Mouse (Mus musculus) testis, postnatal 10 days (tissue): ENCODE data around the gene Brd3os.
A peak's percentile ranks its signal among the peaks of the same experiment; 100 is the strongest.

ENCODE experiments used
- DNase-seq: peaks from one replicate; pipeline ENCODE4 v3.0.0; 2021; ENCODE audit warnings: low spot score

The Brd3os gene

GRCm38 (mm10) chr2:27421293-27422068 is 20.6 kb upstream of the Brd3os start:
- DNase-seq = peak; percentile 79

- no peak for DNase-seq
Measured at GRCm38 (mm10) chr2:27423596-27423995, 18.5 kb upstream of the Brd3os start.

GRCm38 (mm10) chr2:27425161-27425611 is 16.9 kb upstream of the Brd3os start:
- DNase-seq = no peak

- peak; percentile 71 for DNase-seq
Measured at GRCm38 (mm10) chr2:27425751-27426405, 16.2 kb upstream of the Brd3os start.

- DNase-seq = no peak
Measured at GRCm38 (mm10) chr2:27426406-27426854, 15.7 kb upstream of the Brd3os start.

- peak; percentile 94 for DNase-seq
Measured at GRCm38 (mm10) chr2:27426855-27427457, 15.2 kb upstream of the Brd3os start, which contains the start of gene Vav2. Gene Vav2, minus strand, starts transcription at chr2:27427033.

GRCm38 (mm10) chr2:27428071-27428470 is 14.1 kb upstream of the Brd3os start:
- DNase-seq = peak; percentile 91

- no peak for DNase-seq
Measured at GRCm38 (mm10) chr2:27430621-27431020, 11.5 kb upstream of the Brd3os start.

- no peak for DNase-seq
Measured at GRCm38 (mm10) chr2:27432599-27432998, 9.5 kb upstream of the Brd3os start.

- no peak for DNase-seq
Measured at GRCm38 (mm10) chr2:27437876-27438275, 4.2 kb upstream of the Brd3os start.

GRCm38 (mm10) chr2:27438281-27438680 is 3.8 kb upstream of the Brd3os start:
- DNase-seq = no peak

GRCm38 (mm10) chr2:27442708-27443449 is 755 bp downstream of the Brd3os start:
- no peak for DNase-seq

- no peak for DNase-seq
Measured at GRCm38 (mm10) chr2:27443450-27443708, 1.3 kb downstream of the Brd3os start.

GRCm38 (mm10) chr2:27445910-27446309 is 3.8 kb downstream of the Brd3os start:
- no peak for DNase-seq

- DNase-seq = no peak
Measured at GRCm38 (mm10) chr2:27446812-27447211, 4.7 kb downstream of the Brd3os start.

- DNase-seq = no peak
Measured at GRCm38 (mm10) chr2:27447782-27448181, 5.7 kb downstream of the Brd3os start.

- no peak for DNase-seq
Measured at GRCm38 (mm10) chr2:27450226-27450625, 8.1 kb downstream of the Brd3os start.

- no peak for DNase-seq
Measured at GRCm38 (mm10) chr2:27459735-27460134, 17.6 kb downstream of the Brd3os start.

GRCm38 (mm10) chr2:27460163-27460562 is 18.0 kb downstream of the Brd3os start:
- DNase-seq = no peak

GRCm38 (mm10) chr2:27460651-27461050 is 18.5 kb downstream of the Brd3os start:
- DNase-seq = no peak

GRCm38 (mm10) chr2:27461881-27462660 is 19.9 kb downstream of the Brd3os start:
- DNase-seq = no peak

- DNase-seq = no peak
Measured at GRCm38 (mm10) chr2:27462901-27463300, 20.8 kb downstream of the Brd3os start.
